Mouse (Mus musculus): ENCODE results near the gene Nlgn2. TPM values are rescaled to one million over a fixed set of nuclear protein-coding genes. Genes with fewer than 3 reads are reported as not detected.

The Nlgn2 gene
- total and polyA plus RNA-seq, 2 experiments from 2014 or later: 20.8 to 126 TPM

- Histone ChIP-seq H3K9ac (replicated peaks; ENCODE audit: low read length) (no peak within 1 kb of the TSS), H3K4me1 (ENCODE audit: insufficient read depth, low read length) (peaks cover 5% of the 10 kb centered on the region; the same call in 1 of the 2 replicates), H3K27me3 (ENCODE audit: insufficient read depth, low read length) (no peaks in the 10 kb centered on the region), H3K36me3 (ENCODE audit: insufficient read depth, low read length) (no peaks in the 10 kb centered on the region), H3K27ac (no peak within 1 kb of the TSS), H3K4me2 (ENCODE audit: low read depth, low read length) (peak within 1 kb of the TSS; percentile 42), H3K4me3 (ENCODE audit: low read length) (0 out of 2 replicates have a peak within 1 kb of the TSS, but pooled peaks have one; percentile 7), H3K9me3 (ENCODE audit: low read length) (no peaks in the 10 kb centered on the region)
- no peak for DNase-seq (ENCODE audit: low spot score)
- WGBS: 78% methylated on average over 11 of the region's 11 CpGs
- no peak for ATAC-seq
- no peak for TF ChIP-seq CTCF (IDR thresholded peaks at IDR 0.05; ENCODE audit: low read depth)
Measured at GRCm38 (mm10) chr11:69877878-69878277, 40.3 kb upstream of the Nlgn2 start, which contains the start of gene Tmem95. Tmem95 (minus strand) TSS chr11:69878018.

GRCm38 (mm10) chr11:69876867-69877266, 39.3 kb upstream of the Nlgn2 start:
- Histone ChIP-seq H3K4me3 (ENCODE audit: low read length) (0 out of 2 replicates have a peak overlapping the region, but pooled peaks have one; percentile 7), H3K27me3 (ENCODE audit: insufficient read depth, low read length) (no peaks in the 10 kb centered on the region), H3K27ac (no peak overlapping the region), H3K9me3 (ENCODE audit: low read length) (no peaks in the 10 kb centered on the region), H3K9ac (replicated peaks; ENCODE audit: low read length) (no peak overlapping the region), H3K36me3 (ENCODE audit: insufficient read depth, low read length) (no peaks in the 10 kb centered on the region), H3K4me2 (ENCODE audit: low read depth, low read length) (peak overlapping the region; percentile 42), H3K4me1 (ENCODE audit: insufficient read depth, low read length) (peaks cover 5% of the 10 kb centered on the region; the same call in 1 of the 2 replicates)
- ATAC-seq: peak; percentile 58; the same call in 1 of the 2 replicates
- peak; percentile 86 for DNase-seq (ENCODE audit: low spot score)
- TF ChIP-seq CTCF (IDR thresholded peaks at IDR 0.05; ENCODE audit: low read depth): peak; percentile 88
- 3% methylated on average over 12 of the region's 12 CpGs for WGBS

DNA sequence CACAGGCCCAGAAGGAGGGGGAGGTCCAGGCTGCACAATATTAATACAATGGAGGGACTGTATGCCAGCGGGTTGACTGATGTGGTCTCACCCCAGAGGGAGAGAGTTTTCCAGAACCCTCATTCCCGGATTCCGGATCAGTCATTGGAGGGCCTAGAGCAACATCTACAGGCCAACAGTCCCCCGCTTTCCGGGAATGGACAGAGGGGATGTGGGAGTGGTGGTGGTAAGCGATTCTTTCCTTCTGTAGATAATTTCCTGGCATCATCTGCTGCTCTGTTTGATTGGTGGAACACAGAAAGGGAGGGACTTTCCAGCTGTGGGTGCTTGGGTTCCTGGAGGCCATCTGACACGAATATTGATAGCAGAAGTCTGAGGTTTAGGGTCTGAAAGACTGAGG, 38.6 kb upstream of the Nlgn2 start:
- 68% methylated on average over 7 of the region's 7 CpGs for WGBS
- no peaks in the 10 kb centered on the region for H3K9me3 ChIP-seq (ENCODE audit: low read length)
- no peak overlapping the region for H3K4me2 ChIP-seq (ENCODE audit: low read depth, low read length)
- no peak overlapping the region for H3K27ac ChIP-seq
- ATAC-seq: no peak
- no peak for DNase-seq (ENCODE audit: low spot score)
- H3K36me3 ChIP-seq (ENCODE audit: insufficient read depth, low read length): no peaks in the 10 kb centered on the region
- H3K9ac ChIP-seq (replicated peaks; ENCODE audit: low read length): no peak overlapping the region
- TF ChIP-seq CTCF (IDR thresholded peaks at IDR 0.05; ENCODE audit: low read depth): no peak
- H3K4me1 ChIP-seq (ENCODE audit: insufficient read depth, low read length): peaks cover 5% of the 10 kb centered on the region; the same call in 1 of the 2 replicates
- H3K27me3 ChIP-seq (ENCODE audit: insufficient read depth, low read length): no peaks in the 10 kb centered on the region
- H3K4me3 ChIP-seq (ENCODE audit: low read length): no peak overlapping the region

- WGBS: 67% methylated on average over 4 of the region's 4 CpGs
- no peaks in the 10 kb centered on the region for H3K27me3 ChIP-seq (ENCODE audit: insufficient read depth, low read length)
- no peak overlapping the region for H3K27ac ChIP-seq
- no peak overlapping the region for H3K9ac ChIP-seq (replicated peaks; ENCODE audit: low read length)
- no peak for TF ChIP-seq CTCF (IDR thresholded peaks at IDR 0.05; ENCODE audit: low read depth)
- no peak overlapping the region for H3K4me2 ChIP-seq (ENCODE audit: low read depth, low read length)
- DNase-seq (ENCODE audit: low spot score) (no peak), ATAC-seq (no peak)
- H3K4me3 ChIP-seq (ENCODE audit: low read length): no peak overlapping the region
- no peaks in the 10 kb centered on the region for H3K9me3 ChIP-seq (ENCODE audit: low read length)
- no peaks in the 10 kb centered on the region for H3K36me3 ChIP-seq (ENCODE audit: insufficient read depth, low read length)
- peaks cover 5% of the 10 kb centered on the region; the same call in 1 of the 2 replicates for H3K4me1 ChIP-seq (ENCODE audit: insufficient read depth, low read length)
Measured at GRCm38 (mm10) chr11:69872451-69872850, 34.9 kb upstream of the Nlgn2 start.

DNA sequence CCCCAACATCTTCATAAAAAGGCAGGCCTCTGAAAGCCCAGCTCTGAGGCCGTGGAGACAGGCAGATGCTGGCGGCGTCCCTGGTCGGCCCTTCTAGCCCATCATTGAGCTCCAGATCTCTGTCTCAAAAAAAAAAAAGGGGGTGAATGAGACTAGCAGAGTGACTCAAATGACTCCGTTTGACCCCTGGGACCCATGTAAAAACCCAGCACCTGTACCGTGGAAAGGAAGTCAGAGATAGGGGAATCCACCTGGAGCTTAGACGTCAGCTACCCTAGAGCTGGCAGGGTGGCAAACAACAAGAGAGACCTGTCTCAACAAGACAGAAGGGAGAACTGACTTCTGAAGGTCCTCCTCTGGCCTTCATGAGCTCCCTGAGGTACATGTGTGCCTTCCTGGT, 34.2 kb upstream of the Nlgn2 start:
- no peaks in the 10 kb centered on the region for H3K4me1 ChIP-seq (ENCODE audit: insufficient read depth, low read length)
- no peak overlapping the region for H3K9ac ChIP-seq (replicated peaks; ENCODE audit: low read length)
- no peak overlapping the region for H3K4me2 ChIP-seq (ENCODE audit: low read depth, low read length)
- H3K4me3 ChIP-seq (ENCODE audit: low read length): no peak overlapping the region
- DNase-seq (ENCODE audit: low spot score) (no peak), ATAC-seq (no peak)
- H3K9me3 ChIP-seq (ENCODE audit: low read length): no peaks in the 10 kb centered on the region
- H3K27ac ChIP-seq: no peak overlapping the region
- TF ChIP-seq CTCF (IDR thresholded peaks at IDR 0.05; ENCODE audit: low read depth): no peak
- no peaks in the 10 kb centered on the region for H3K36me3 ChIP-seq (ENCODE audit: insufficient read depth, low read length)
- 91% methylated on average over 7 of the region's 7 CpGs for WGBS
- no peaks in the 10 kb centered on the region for H3K27me3 ChIP-seq (ENCODE audit: insufficient read depth, low read length)

DNA sequence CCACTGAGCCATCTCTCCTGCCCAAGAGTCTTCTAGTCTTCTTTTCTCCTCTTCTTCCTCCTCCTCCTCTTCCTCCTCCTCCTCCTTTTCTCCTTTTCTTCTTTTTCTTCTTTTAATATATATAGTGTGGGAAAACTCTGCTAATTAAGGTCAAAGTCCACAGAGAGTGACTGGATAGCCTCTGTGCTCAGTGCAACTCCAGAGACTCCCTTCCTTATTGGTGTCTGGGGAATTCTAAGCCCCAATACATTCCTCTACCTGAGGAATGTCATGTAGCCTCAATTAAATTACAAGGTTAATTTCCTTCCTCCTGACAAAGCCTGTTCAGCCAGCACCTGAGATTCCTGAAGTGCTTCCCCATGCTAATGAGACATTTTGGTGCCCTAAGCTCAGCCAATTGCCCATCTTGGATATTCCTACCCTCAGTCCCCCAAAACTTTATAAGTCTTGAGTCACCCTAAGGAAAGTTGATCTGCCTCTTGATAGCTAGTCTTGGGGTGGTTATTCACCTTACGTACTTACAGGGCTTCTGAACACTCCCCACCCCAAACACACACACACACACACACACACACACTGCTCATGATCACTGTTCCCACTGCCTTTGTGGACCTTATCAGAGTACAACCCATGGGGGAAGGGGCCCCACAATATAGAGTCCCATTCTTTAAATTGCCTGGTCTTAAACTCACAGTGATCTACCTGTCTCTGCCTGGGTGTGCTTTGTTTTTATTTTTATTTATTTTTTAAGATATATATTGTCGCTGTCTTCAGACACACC, 32.9 kb upstream of the Nlgn2 start:
- no peaks in the 10 kb centered on the region for H3K27me3 ChIP-seq (ENCODE audit: insufficient read depth, low read length)
- no peaks in the 10 kb centered on the region for H3K9me3 ChIP-seq (ENCODE audit: low read length)
- no peak for TF ChIP-seq CTCF (IDR thresholded peaks at IDR 0.05; ENCODE audit: low read depth)
- no peaks in the 10 kb centered on the region for H3K36me3 ChIP-seq (ENCODE audit: insufficient read depth, low read length)
- H3K9ac ChIP-seq (replicated peaks; ENCODE audit: low read length): no peak overlapping the region
- no peak overlapping the region for H3K4me2 ChIP-seq (ENCODE audit: low read depth, low read length)
- DNase-seq (ENCODE audit: low spot score) (no peak), ATAC-seq (no peak)
- 85% methylated on average over 2 of the region's 2 CpGs for WGBS
- H3K4me3 ChIP-seq (ENCODE audit: low read length): no peak overlapping the region
- no peak overlapping the region for H3K27ac ChIP-seq
- no peaks in the 10 kb centered on the region for H3K4me1 ChIP-seq (ENCODE audit: insufficient read depth, low read length)

DNA sequence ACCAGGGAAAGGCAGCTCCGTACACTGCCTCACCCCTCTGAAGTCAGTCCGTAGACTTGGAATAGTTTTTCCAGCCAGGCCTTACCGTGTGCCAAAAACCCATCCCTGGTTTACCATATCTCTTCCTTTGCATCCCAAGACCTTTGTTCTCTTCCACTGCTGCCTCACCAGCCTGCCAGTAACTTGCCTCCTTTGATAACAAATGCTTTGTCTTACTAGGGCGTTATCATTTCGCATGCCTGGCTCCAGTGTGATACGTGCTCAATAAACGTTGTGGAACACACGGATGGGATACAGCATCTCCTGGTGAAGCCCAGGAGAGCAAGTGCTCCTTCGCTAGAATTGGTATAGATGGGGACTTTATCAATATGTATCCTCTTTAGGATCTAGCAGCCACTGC, 29.8 kb upstream of the Nlgn2 start:
- no peaks in the 10 kb centered on the region for H3K4me1 ChIP-seq (ENCODE audit: insufficient read depth, low read length)
- H3K4me3 ChIP-seq (ENCODE audit: low read length): no peak overlapping the region
- ATAC-seq: no peak
- H3K27me3 ChIP-seq (ENCODE audit: insufficient read depth, low read length): no peaks in the 10 kb centered on the region
- DNase-seq (ENCODE audit: low spot score): no peak
- no peak overlapping the region for H3K4me2 ChIP-seq (ENCODE audit: low read depth, low read length)
- H3K9ac ChIP-seq (replicated peaks; ENCODE audit: low read length): no peak overlapping the region
- H3K9me3 ChIP-seq (ENCODE audit: low read length): no peaks in the 10 kb centered on the region
- no peaks in the 10 kb centered on the region for H3K36me3 ChIP-seq (ENCODE audit: insufficient read depth, low read length)
- no peak for TF ChIP-seq CTCF (IDR thresholded peaks at IDR 0.05; ENCODE audit: low read depth)
- H3K27ac ChIP-seq: no peak overlapping the region
- 65% methylated on average over 9 of the region's 9 CpGs for WGBS
